8 mouse cellular contexts compared by ENCODE assay signal in the genomic region with DNA sequence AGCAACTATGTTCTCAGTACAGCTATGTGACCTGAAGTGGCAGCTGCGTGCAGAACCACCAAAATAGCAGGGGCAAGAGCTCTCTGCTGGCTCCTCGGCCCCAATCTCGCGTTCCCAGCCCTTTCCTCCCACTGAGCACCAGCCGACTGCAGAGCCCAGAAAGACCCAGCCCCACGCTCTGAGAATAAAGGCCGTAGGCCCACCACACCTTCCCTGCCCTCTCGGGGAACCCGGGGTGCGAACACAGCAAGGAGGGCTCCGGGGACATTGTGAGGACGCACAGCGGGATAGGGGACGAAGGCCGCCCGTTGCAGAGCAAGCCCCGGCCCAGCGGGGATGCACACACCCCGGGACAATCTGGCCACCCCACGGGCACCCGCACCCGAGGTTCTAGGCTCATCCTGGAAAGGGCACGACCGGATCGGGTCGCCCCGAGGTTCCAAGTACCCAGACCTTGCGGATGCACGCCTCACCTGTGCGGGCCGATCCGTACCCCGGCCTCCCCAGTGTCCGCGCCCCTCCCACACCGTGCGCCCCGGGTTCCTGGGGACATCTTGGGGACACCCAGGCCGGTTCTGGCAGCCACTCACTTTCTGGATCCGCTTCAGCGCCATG. TPM values are rescaled to one million over a fixed set of nuclear protein-coding genes. Genes with fewer than 3 reads are reported as not detected.
DNase-seq lines count a peak whose midpoint lies in the region; ATAC-seq lines count a peak whose summit lies in the region.

No protein-coding gene starts in this region.

- H3K9ac ChIP-seq in kidney, embryonic 14.5 days (ENCODE audit: low read depth, low read length), result peak overlapping the region; percentile 76
- H3K9ac ChIP-seq in limb, embryonic 12.5 days (replicated peaks), result peak overlapping the region; percentile 94

- no peak overlapping the region for H3K27ac ChIP-seq in kidney, embryonic 14.5 days (ENCODE audit: low read depth, low read length)
- peak overlapping the region; percentile 95 for H3K27ac ChIP-seq in heart, embryonic 10.5 days
- peak overlapping the region; percentile 66 for H3K27ac ChIP-seq in limb, embryonic 12.5 days

- WGBS in kidney, embryonic 14.5 days, result 2% methylated on average over 41 of the region's 41 CpGs
- under 1% methylated on average over 41 of the region's 41 CpGs for WGBS in heart, embryonic 10.5 days
- WGBS in limb, embryonic 12.5 days, result under 1% methylated on average over 41 of the region's 41 CpGs

- no peaks in the 10 kb centered on the region for H3K36me3 ChIP-seq in kidney, embryonic 14.5 days (ENCODE audit: control insufficient read depth, insufficient read depth, low read length)
- no peaks in the 10 kb centered on the region for H3K36me3 ChIP-seq in heart, embryonic 10.5 days
- H3K36me3 ChIP-seq in limb, embryonic 12.5 days, result peaks cover 8% of the 10 kb centered on the region; the same call in 1 of the 2 replicates

- H3K27me3 ChIP-seq in kidney, embryonic 14.5 days (ENCODE audit: control insufficient read depth, insufficient read depth, low read length), result peaks cover 3% of the 10 kb centered on the region; the same call in 1 of the 2 replicates
- H3K27me3 ChIP-seq in heart, embryonic 10.5 days (ENCODE audit: insufficient read depth, poor library complexity, severe bottlenecking), result peaks cover 13% of the 10 kb centered on the region; the same call in 1 of the 2 replicates
- H3K27me3 ChIP-seq in limb, embryonic 12.5 days, result peaks cover 20% of the 10 kb centered on the region; the same call in 1 of the 2 replicates

- peak overlapping the region; percentile 59 for H3K4me2 ChIP-seq in kidney, embryonic 14.5 days (replicated peaks; ENCODE audit: low read depth, low read length)
- H3K4me2 ChIP-seq in limb, embryonic 12.5 days, result peak overlapping the region; percentile 66

- no peaks in the 10 kb centered on the region for H3K9me3 ChIP-seq in kidney, embryonic 14.5 days (ENCODE audit: control insufficient read depth, low read length)
- H3K9me3 ChIP-seq in heart, embryonic 10.5 days, result no peaks in the 10 kb centered on the region
- no peaks in the 10 kb centered on the region for H3K9me3 ChIP-seq in limb, embryonic 12.5 days

- peak overlapping the region; percentile 66 for H3K4me3 ChIP-seq in kidney, embryonic 14.5 days (ENCODE audit: low read length)
- H3K4me3 ChIP-seq in heart, embryonic 10.5 days, result peak overlapping the region; percentile 97
- peak overlapping the region; percentile 94 for H3K4me3 ChIP-seq in limb, embryonic 12.5 days (replicated peaks)

- H3K4me1 ChIP-seq in kidney, embryonic 14.5 days (ENCODE audit: control insufficient read depth, insufficient read depth, low read length), result peaks cover 8% of the 10 kb centered on the region; the same call in 1 of the 2 replicates
- peaks cover 9% of the 10 kb centered on the region; the same call in 1 of the 2 replicates for H3K4me1 ChIP-seq in heart, embryonic 10.5 days
- peaks cover 21% of the 10 kb centered on the region for H3K4me1 ChIP-seq in limb, embryonic 12.5 days (replicated peaks)

- no peak for DNase-seq in kidney, adult 11 months
- peak; percentile 19 for DNase-seq in embryo, embryonic 11.5 days (ENCODE audit: low read depth, low spot score)
- peak; percentile 86 for DNase-seq in heart, embryonic 10.5 days (ENCODE audit: low spot score)
- DNase-seq in naive thymus-derived CD4-positive, alpha-beta T cell, adult 2 months (ENCODE audit: low read depth), result peak; percentile 23
- no peak for DNase-seq in urinary bladder, adult 2 months (ENCODE audit: low spot score)

- peak; percentile 87 for ATAC-seq in kidney, embryonic 14.5 days (ENCODE audit: low FRiP score, low TSS enrichment)
- ATAC-seq in CD4-positive, CD25-positive, alpha-beta regulatory T cell, adult 4 months, result peak; percentile 56
- ATAC-seq in limb, embryonic 12.5 days (ENCODE audit: insufficient number of reproducible peaks, insufficient read depth, low FRiP score, low TSS enrichment, low read depth), result peak; percentile 86

RNA-seq across cellular contexts. Expression of a gene that starts 0.4 kb away (rescaled TPM):
- polyA plus RNA-seq in kidney, embryonic 14.5 days (2014; fragmentation: Nextera tagmentation; extraction: Ambion mirVana), result 81.7 and 83.1 TPM in 2 replicates
- polyA plus RNA-seq in CD4-positive, CD25-positive, alpha-beta regulatory T cell, adult 4 months (2017; shearing (Covaris generic)), result 10 to 100 TPM; 16.6 to 22.2 TPM
- 59.7 and 65.2 TPM in 2 replicates for polyA plus RNA-seq in heart, embryonic 10.5 days (2016; fragmentation: Nextera tagmentation; extraction: Ambion mirVana)
- polyA plus RNA-seq in limb, embryonic 12.5 days (2016; fragmentation: Nextera tagmentation; extraction: Ambion mirVana), result 68.9 and 82.0 TPM in 2 replicates
- 79.4 and 103 TPM in 2 replicates for polyA plus RNA-seq in urinary bladder, adult 2 months (2012; rRNA removed)

RNA-seq across cellular contexts. Expression of a gene that starts 46.5 kb away (rescaled TPM):
- polyA plus RNA-seq in kidney, embryonic 14.5 days (2014; fragmentation: Nextera tagmentation; extraction: Ambion mirVana), result 87.7 and 103 TPM in 2 replicates
- 10 to 100 TPM; 75.2 to 89.6 TPM for polyA plus RNA-seq in CD4-positive, CD25-positive, alpha-beta regulatory T cell, adult 4 months (2017; shearing (Covaris generic))
- polyA plus RNA-seq in heart, embryonic 10.5 days (2016; fragmentation: Nextera tagmentation; extraction: Ambion mirVana), result 57.8 and 78.1 TPM in 2 replicates
- polyA plus RNA-seq in limb, embryonic 12.5 days (2016; fragmentation: Nextera tagmentation; extraction: Ambion mirVana), result 91.8 and 99.5 TPM in 2 replicates
- 25.8 and 28.5 TPM in 2 replicates for polyA plus RNA-seq in urinary bladder, adult 2 months (2012; rRNA removed)

Comparison
In these comparisons a context has a peak if more than half of its experiments do, and no peak if none do; other contexts are left out.
1. DNase-seq: peak in embryo, embryonic 11.5 days (single experiment), heart, embryonic 10.5 days (single experiment) and naive thymus-derived CD4-positive, alpha-beta T cell, adult 2 months (single experiment); none in kidney, adult 11 months (single experiment) and urinary bladder, adult 2 months (single experiment).
2. Peak in every context shown above with its lines, with median percentiles within 50 percentile points of each other: ATAC-seq and H3K4me3 ChIP-seq.